Mouse (Mus musculus) hindbrain, embryonic 11.5 days (tissue): ENCODE measurements around the gene Shb. TPM values are rescaled to one million over a fixed set of nuclear protein-coding genes. Genes with fewer than 3 reads are reported as not detected.

Experiments used
- ATAC-seq: fragments of 200-750 bp; cut with Nextera tagmentation; 2 replicates; pipeline ENCODE4 v1.8.0; 2017; ENCODE audit warnings: mild to moderate bottlenecking, moderate TSS enrichment, moderate library complexity; ENCODE audit not compliant: low FRiP score
- DNase-seq: peaks from one replicate; pipeline ENCODE4 v3.0.0-alpha.2; 2015; ENCODE audit warnings: low spot score
- H3K27ac ChIP-seq: fragments of 300-500 bp; sonication (generic); 2 replicates; pipeline ENCODE4 v1.5.1; 2014; ENCODE audit warnings: mild to moderate bottlenecking, low read depth, low read length
- H3K27me3 ChIP-seq: fragments of 300-500 bp; sonication (generic); 2 replicates; pipeline ENCODE4 v1.6.1; 2014; ENCODE audit warnings: mild to moderate bottlenecking, low read length, moderate library complexity, mixed read lengths; ENCODE audit not compliant: control insufficient read depth, insufficient read depth
- H3K36me3 ChIP-seq: fragments of 300-500 bp; sonication (generic); 2 replicates; pipeline ENCODE4 v1.6.1; 2014; ENCODE audit warnings: mild to moderate bottlenecking, low read length, moderate library complexity, mixed read lengths; ENCODE audit not compliant: control insufficient read depth, insufficient read depth
- H3K4me1 ChIP-seq: fragments of 300-500 bp; sonication (generic); replicated peaks from 2 replicates; pipeline ENCODE4 v1.6.1; 2014; ENCODE audit warnings: low read length, mixed read lengths; ENCODE audit not compliant: control insufficient read depth, insufficient read depth
- H3K4me2 ChIP-seq: fragments of 300-500 bp; sonication (generic); replicated peaks from 2 replicates; pipeline ENCODE4 v1.6.1; 2014; ENCODE audit warnings: mild to moderate bottlenecking, low read depth, low read length
- H3K4me3 ChIP-seq: fragments of 300-500 bp; sonication (generic); 2 replicates; pipeline ENCODE4 v1.5.1; 2014; ENCODE audit warnings: low read depth, low read length
- H3K9ac ChIP-seq: fragments of 300-500 bp; sonication (generic); 2 replicates; pipeline ENCODE4 v1.6.1; 2014; ENCODE audit warnings: low read depth, low read length
- H3K9me3 ChIP-seq: fragments of 300-500 bp; sonication (generic); 2 replicates; pipeline ENCODE4 v1.6.1; 2016; ENCODE audit warnings: low read length; ENCODE audit not compliant: control insufficient read depth
- WGBS: fragments of 180-500 bp; shearing (Covaris S2); extraction: QIAGEN DNeasy Blood & Tissue Kit; methylation state at CpG from one replicate; pipeline ENCODE4 v1.1.7; 2014; 5-methylcytosine and 5-hydroxymethylcytosine counted together
- polyA plus RNA-seq: library from polyadenylated mRNA; unstranded; fragments of >200 nt; fragmentation: Nextera tagmentation; extraction: Ambion mirVana; gene quantifications from 2 replicates; pipeline ENCODE4 v1.2.1, GENCODE M21; 2014

The Shb gene
- polyA plus RNA-seq, 1 experiment from 2014 or later, result 4.2 TPM

DNA sequence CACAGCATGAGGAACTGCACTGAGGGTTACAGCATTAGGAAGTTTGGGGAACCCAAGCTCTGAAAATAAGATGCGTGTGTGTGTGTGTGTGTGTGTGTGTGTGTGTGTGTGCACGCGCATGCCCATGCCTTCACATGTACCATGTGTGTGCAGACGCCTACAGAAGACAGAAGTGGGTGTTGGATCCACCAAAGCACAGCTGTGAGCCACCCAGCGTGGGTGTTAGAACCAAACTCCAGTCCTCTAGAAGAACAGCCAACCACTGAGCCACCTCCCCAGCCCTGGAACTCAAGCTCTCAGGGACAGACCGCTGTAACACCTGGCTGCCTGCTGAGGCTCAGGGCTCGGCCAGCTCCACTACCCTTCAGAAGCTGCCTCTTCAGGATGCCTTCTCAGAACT is 83.8 kb downstream of the Shb start:
- ATAC-seq (no peak), DNase-seq (no peak)
- H3K36me3 ChIP-seq, result no peaks in the 10 kb centered on the region
- H3K4me2 ChIP-seq, result no peak overlapping the region
- H3K9ac ChIP-seq, result no peak overlapping the region
- no peaks in the 10 kb centered on the region for H3K9me3 ChIP-seq
- no peak overlapping the region for H3K27ac ChIP-seq
- H3K4me3 ChIP-seq, result no peak overlapping the region
- 90% methylated on average over 7 of the region's 7 CpGs for WGBS
- peaks cover 6% of the 10 kb centered on the region; the same call in 1 of the 2 replicates for H3K4me1 ChIP-seq
- H3K27me3 ChIP-seq, result no peaks in the 10 kb centered on the region

DNA sequence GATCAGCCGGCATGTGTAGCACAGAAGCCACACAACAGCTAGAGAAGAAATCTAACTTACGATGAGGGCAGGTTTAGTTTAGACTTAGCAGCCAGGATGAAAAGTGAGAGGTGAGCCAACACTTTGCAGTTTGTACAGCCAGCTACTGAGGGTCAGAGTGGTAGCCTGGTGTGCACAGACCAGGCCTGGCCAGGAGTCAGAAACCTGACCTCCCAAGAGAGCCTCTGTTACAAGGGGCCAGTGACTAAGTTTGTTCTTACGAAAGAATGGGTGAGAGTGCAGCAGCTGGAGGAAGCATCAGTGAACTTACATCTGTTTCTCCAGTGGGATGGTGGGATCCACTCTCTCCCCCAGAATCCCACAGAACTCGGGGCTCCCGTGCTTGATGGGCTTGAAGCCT is 85.1 kb downstream of the Shb start:
- no peaks in the 10 kb centered on the region for H3K27me3 ChIP-seq
- H3K4me2 ChIP-seq, result no peak overlapping the region
- H3K4me1 ChIP-seq, result no peaks in the 10 kb centered on the region
- no peak for DNase-seq
- H3K4me3 ChIP-seq, result no peak overlapping the region
- H3K9ac ChIP-seq, result no peak overlapping the region
- H3K9me3 ChIP-seq, result no peaks in the 10 kb centered on the region
- 93% methylated on average over 5 of the region's 5 CpGs for WGBS
- no peaks in the 10 kb centered on the region for H3K36me3 ChIP-seq
- no peak for ATAC-seq
- H3K27ac ChIP-seq, result no peak overlapping the region

DNA sequence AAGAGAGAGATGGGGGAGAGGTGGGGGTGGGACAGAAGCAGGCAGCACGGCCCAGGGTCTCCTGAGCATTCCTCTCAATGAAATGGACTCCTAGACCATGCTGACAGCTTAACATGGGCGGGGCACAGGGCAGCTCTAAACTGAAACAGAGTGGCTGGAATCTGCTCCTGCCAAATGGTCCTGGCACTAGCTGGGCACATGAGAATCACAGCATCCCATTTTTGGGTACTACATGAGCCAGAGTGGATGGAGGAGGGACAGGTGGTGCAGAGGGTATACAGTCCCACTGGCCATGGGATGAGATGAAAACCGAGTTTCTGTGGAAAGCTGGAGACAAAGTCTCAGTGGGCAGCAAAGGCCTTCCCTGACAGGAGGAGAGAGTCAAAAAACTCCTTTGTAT is 87.0 kb downstream of the Shb start:
- ATAC-seq (no peak), DNase-seq (no peak)
- Histone ChIP-seq H3K9ac (no peak overlapping the region), H3K27me3 (no peaks in the 10 kb centered on the region), H3K4me3 (no peak overlapping the region), H3K4me1 (no peaks in the 10 kb centered on the region), H3K36me3 (no peaks in the 10 kb centered on the region), H3K4me2 (no peak overlapping the region), H3K27ac (no peak overlapping the region), H3K9me3 (no peaks in the 10 kb centered on the region)
- 63% methylated on average over 3 of the region's 3 CpGs for WGBS

DNA sequence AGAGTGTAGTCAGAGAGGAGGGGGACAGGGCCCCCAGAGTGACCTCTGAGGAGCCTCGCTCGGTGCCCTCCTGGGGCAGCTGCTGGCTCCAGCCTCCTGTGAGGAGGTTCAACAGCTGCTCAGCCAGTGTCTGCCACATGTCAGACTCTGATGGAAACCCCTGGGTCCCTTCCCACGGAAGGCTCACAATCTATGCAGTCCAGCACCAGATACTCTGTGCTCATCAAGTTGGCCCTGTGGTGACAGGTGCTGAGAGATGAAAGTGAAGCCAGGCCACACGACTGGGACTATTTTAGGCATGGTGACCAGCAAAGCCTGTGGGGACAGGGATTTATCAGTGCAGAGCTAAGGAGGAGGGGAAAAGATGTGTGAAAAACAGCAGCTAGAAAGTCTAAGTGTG is 87.5 kb downstream of the Shb start:
- no peak for ATAC-seq
- no peak overlapping the region for H3K27ac ChIP-seq

DNA sequence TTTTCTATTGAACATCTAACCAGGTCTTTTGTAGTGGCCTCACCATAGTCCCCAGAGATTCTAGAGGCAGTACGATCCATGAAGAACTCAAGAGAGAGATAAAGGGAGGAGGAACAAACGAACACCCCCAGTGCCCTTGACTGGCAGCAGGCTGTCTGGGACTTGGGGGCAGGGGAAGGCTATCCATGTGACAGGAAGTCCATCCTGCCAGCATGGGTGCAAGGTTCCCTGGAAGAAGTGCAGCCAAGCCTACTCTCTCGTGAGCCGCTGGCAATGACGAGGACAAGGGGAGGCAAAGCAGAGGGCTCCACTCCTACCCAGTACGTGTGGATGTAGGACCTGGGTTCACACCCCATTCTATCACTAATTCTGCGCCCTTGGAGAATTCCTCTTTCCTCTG is 88.6 kb downstream of the Shb start:
- WGBS, result 78% methylated on average over 7 of the region's 7 CpGs
- Histone ChIP-seq H3K27ac (no peak overlapping the region), H3K4me1 (peaks cover 2% of the 10 kb centered on the region; the same call in 1 of the 2 replicates)

More for the DNA sequence above, 87.5 kb downstream of the Shb start:
- no peaks in the 10 kb centered on the region; the same call in 1 of the 2 replicates for H3K4me1 ChIP-seq
- H3K4me2 ChIP-seq, result no peak overlapping the region
- DNase-seq, result no peak
- no peaks in the 10 kb centered on the region for H3K27me3 ChIP-seq
- H3K36me3 ChIP-seq, result no peaks in the 10 kb centered on the region
- no peaks in the 10 kb centered on the region for H3K9me3 ChIP-seq
- 44% methylated on average over 4 of the region's 4 CpGs for WGBS
- H3K4me3 ChIP-seq, result no peak overlapping the region
- no peak overlapping the region for H3K9ac ChIP-seq

DNA sequence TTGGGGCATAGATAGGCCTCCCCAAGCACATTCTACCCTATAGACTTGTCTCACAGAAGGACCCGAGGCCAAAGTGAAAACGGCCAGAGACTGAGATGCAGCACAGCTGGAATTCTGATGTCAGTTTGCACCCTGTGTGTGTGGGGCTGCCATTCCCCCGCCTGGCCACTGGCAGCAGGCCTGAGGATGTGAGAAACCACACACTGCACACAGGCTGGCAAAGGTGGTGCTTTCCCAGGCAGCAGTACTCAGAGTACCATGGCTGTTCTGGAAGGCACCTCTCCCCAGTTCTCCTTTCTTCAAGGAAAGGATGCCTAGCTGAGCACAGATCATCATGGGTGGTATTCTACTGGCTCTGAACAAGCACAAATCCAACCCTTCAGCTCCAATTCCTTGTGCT is 90.0 kb downstream of the Shb start:
- Histone ChIP-seq H3K9me3 (no peaks in the 10 kb centered on the region), H3K27me3 (no peaks in the 10 kb centered on the region), H3K4me1 (peaks cover 6% of the 10 kb centered on the region; the same call in 1 of the 2 replicates), H3K36me3 (no peaks in the 10 kb centered on the region), H3K9ac (no peak overlapping the region), H3K4me3 (no peak overlapping the region), H3K27ac (no peak overlapping the region), H3K4me2 (no peak overlapping the region)
- ATAC-seq (no peak), DNase-seq (no peak)
- WGBS, result 78% methylated on average over 3 of the region's 3 CpGs

More for the DNA sequence above, 88.6 kb downstream of the Shb start:
- ATAC-seq, result no peak
- no peak overlapping the region for H3K4me2 ChIP-seq
- no peak for DNase-seq
- no peaks in the 10 kb centered on the region for H3K36me3 ChIP-seq
- no peak overlapping the region for H3K4me3 ChIP-seq
- H3K9me3 ChIP-seq, result no peaks in the 10 kb centered on the region
- no peaks in the 10 kb centered on the region for H3K27me3 ChIP-seq
- H3K9ac ChIP-seq, result no peak overlapping the region

DNA sequence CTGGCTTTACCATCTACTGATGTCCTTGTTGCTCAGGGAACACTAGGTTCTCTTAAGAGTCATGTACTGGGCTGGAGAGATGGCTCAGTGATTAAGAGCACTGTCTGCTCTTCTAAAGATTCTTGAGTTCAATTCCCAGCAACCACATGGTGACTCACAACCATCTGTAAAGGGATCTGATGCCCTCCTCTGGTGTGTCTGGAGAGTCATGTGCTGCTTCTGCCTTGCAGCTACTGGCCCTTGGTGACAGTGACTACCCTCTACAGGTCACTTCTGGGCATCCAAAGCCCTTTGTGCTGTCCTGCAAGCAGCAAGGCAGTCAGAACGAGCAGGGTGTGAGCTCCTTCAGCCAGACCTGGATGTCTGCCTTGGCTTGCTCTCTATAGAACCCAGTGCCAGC is 90.5 kb downstream of the Shb start:
- H3K4me1 ChIP-seq, result peaks cover 6% of the 10 kb centered on the region; the same call in 1 of the 2 replicates

DNA sequence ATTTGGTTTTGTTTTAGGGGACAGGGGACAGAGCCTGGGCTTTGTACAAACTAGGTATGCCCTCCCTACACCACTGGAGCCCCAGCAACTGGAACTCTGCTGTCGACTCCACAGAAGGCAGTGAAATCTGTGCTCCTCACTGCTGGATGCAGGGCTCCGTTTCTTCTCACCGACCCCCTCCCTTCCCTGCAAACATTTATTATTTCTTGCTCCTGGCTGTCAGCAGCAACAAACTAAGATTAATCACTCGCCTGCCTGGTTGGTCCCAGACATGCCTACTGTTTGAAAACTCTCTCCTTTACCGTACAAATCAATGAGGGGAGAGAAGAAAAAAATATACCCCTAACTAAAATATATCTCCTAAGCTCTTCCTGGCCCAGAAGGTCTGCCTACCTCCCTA is 93.0 kb downstream of the Shb start:
- Histone ChIP-seq H3K27ac (peak overlapping the region; percentile 67), H3K9me3 (no peaks in the 10 kb centered on the region), H3K36me3 (no peaks in the 10 kb centered on the region), H3K4me1 (peaks cover 12% of the 10 kb centered on the region), H3K9ac (no peak overlapping the region), H3K27me3 (no peaks in the 10 kb centered on the region), H3K4me2 (no peak overlapping the region), H3K4me3 (no peak overlapping the region)
- ATAC-seq, result peak; percentile 50; the same call in 1 of the 2 replicates
- DNase-seq, result peak; percentile 42
- 31% methylated on average over 5 of the region's 5 CpGs for WGBS

More for the DNA sequence above, 90.5 kb downstream of the Shb start:
- Histone ChIP-seq H3K27ac (no peak overlapping the region), H3K9ac (no peak overlapping the region), H3K9me3 (no peaks in the 10 kb centered on the region), H3K27me3 (no peaks in the 10 kb centered on the region), H3K4me2 (no peak overlapping the region), H3K36me3 (no peaks in the 10 kb centered on the region), H3K4me3 (no peak overlapping the region)
- WGBS, result 53% methylated on average over 1 of the region's 1 CpGs
- ATAC-seq (no peak), DNase-seq (no peak)

DNA sequence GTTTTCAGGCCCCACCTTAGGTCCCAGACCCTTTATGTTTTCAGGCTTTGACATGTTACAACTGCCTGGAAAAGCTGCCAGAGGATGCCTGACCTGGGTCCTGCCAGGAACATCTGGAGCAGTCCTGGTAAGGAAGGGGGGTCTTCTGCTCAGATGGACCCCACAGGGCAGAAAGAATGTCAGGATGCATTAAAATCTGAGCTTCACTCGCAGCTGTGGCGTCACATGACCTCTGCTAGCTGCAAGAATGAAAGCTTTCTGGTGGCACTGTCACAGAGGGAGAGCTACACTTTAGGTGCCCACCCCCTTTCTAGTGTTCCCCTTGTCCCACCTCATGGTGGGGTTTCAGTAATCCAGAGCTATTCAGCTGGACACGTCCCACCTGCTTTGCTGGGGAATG is 95.3 kb downstream of the Shb start:
- Histone ChIP-seq H3K4me2 (no peak overlapping the region), H3K9ac (no peak overlapping the region), H3K4me1 (peaks cover 16% of the 10 kb centered on the region), H3K27ac (no peak overlapping the region; the same call in 1 of the 2 replicates), H3K9me3 (no peaks in the 10 kb centered on the region), H3K27me3 (no peaks in the 10 kb centered on the region), H3K36me3 (no peaks in the 10 kb centered on the region), H3K4me3 (no peak overlapping the region)
- 36% methylated on average over 3 of the region's 3 CpGs for WGBS
- ATAC-seq (no peak), DNase-seq (no peak)
